Mouse (Mus musculus): ENCODE data around the gene Clps. TPM values are rescaled to one million over a fixed set of nuclear protein-coding genes. Genes with fewer than 3 reads are reported as not detected.

Gene Clps
- polyA plus RNA-seq, 1 experiment, result 2.0 TPM

DNA sequence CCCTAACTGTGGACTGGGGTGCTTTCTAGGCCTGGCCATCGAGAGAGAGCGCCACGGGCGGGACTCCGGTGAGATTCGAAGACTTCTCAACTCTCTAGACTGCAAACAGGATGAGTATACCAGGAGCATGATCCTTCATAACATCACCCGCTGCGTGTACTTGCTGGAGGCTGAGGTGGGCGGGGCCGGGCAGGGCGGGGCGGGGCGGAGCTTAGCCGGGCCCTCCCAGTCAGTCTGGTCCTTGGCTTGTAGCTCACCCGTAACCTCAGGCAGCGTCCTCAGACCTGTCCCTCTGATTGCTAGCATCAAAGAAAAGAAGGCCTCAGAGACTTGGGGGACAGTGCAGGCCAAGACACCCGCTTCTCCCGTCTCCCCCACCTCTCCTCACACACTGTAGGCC lies 28.6 kb downstream of the Clps start:
- H3K4me1 ChIP-seq (ENCODE audit: control insufficient read depth, insufficient read depth, low read length), result peaks cover 12% of the 10 kb centered on the region; the same call in 1 of the 2 replicates
- no peaks in the 10 kb centered on the region for H3K36me3 ChIP-seq (ENCODE audit: control insufficient read depth, insufficient read depth, low read length)
- no peak overlapping the region for H3K4me3 ChIP-seq (ENCODE audit: insufficient read depth, low read depth, low read length)
- no peak for DNase-seq
- no peak for TF ChIP-seq POLR2A (IDR thresholded peaks at IDR 0.05; ENCODE audit: low read depth, low read length)
- no peak for TF ChIP-seq CTCF (conservative IDR thresholded peaks at IDR 0.05; ENCODE audit: insufficient read depth, insufficient read length, low read depth, low read length)
- H3K27me3 ChIP-seq (replicated peaks; ENCODE audit: control insufficient read depth, insufficient read depth, low read length), result no peaks in the 10 kb centered on the region
- 18% methylated on average over 18 of the region's 18 CpGs for WGBS
- no peak overlapping the region for H3K27ac ChIP-seq (ENCODE audit: insufficient read depth, low read depth, low read length)

DNA sequence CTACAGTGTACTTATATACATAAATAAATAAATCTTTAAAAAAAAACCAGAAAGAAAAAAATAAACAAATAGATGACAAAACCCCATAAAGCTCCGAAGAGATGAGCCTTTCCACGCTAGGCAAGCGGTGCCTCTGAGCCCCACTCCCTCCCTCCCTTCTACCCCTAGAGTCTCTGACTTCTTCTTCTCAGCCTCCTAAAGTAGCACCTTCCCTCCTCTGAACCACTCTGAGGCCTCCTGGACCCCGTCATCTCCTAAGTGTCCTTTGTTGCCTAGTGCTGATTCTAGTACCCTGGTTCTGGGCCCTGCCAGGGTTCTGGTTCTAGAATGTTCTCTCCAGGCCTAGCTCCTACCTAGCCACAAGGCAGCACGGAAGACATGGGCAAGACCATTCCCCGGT lies 30.1 kb downstream of the Clps start, which contains the start of gene Armc12:
TSS of gene Armc12 (plus strand) at position 301 of the 400 bp plus-strand sequence.
- Histone ChIP-seq H3K27ac (ENCODE audit: insufficient read depth, low read depth, low read length) (no peak within 1 kb of the TSS), H3K4me3 (ENCODE audit: insufficient read depth, low read depth, low read length) (no peak within 1 kb of the TSS), H3K4me1 (ENCODE audit: control insufficient read depth, insufficient read depth, low read length) (peaks cover 13% of the 10 kb centered on the region; the same call in 1 of the 2 replicates), H3K36me3 (ENCODE audit: control insufficient read depth, insufficient read depth, low read length) (no peaks in the 10 kb centered on the region), H3K27me3 (replicated peaks; ENCODE audit: control insufficient read depth, insufficient read depth, low read length) (no peaks in the 10 kb centered on the region)
- TF ChIP-seq CTCF (conservative IDR thresholded peaks at IDR 0.05; ENCODE audit: insufficient read depth, insufficient read length, low read depth, low read length) (no peak), POLR2A (IDR thresholded peaks at IDR 0.05; ENCODE audit: low read depth, low read length) (no peak)
- no peak for DNase-seq
- 92% methylated on average over 6 of the region's 6 CpGs for WGBS

- TF ChIP-seq POLR2A (IDR thresholded peaks at IDR 0.05; ENCODE audit: low read depth, low read length) (no peak), CTCF (conservative IDR thresholded peaks at IDR 0.05; ENCODE audit: insufficient read depth, insufficient read length, low read depth, low read length) (no peak)
- H3K27me3 ChIP-seq (replicated peaks; ENCODE audit: control insufficient read depth, insufficient read depth, low read length), result no peaks in the 10 kb centered on the region
- WGBS, result 69% methylated on average over 4 of the region's 4 CpGs
- H3K36me3 ChIP-seq (ENCODE audit: control insufficient read depth, insufficient read depth, low read length), result no peaks in the 10 kb centered on the region
- peaks cover 13% of the 10 kb centered on the region; the same call in 1 of the 2 replicates for H3K4me1 ChIP-seq (ENCODE audit: control insufficient read depth, insufficient read depth, low read length)
- H3K4me3 ChIP-seq (ENCODE audit: insufficient read depth, low read depth, low read length), result no peak overlapping the region
- no peak for DNase-seq
- no peak overlapping the region for H3K27ac ChIP-seq (ENCODE audit: insufficient read depth, low read depth, low read length)
These were observed 31.4 kb downstream of the Clps start for GRCm38 (mm10) chr17:28529116-28529515.

GRCm38 (mm10) chr17:28528043-28528351 lies 32.6 kb downstream of the Clps start:
- TF ChIP-seq CTCF (conservative IDR thresholded peaks at IDR 0.05; ENCODE audit: insufficient read depth, insufficient read length, low read depth, low read length) (peak; percentile 96), POLR2A (IDR thresholded peaks at IDR 0.05; ENCODE audit: low read depth, low read length) (no peak)
- DNase-seq, result peak; percentile 88
- 2% methylated on average over 6 of the region's 6 CpGs for WGBS
- Histone ChIP-seq H3K27ac (ENCODE audit: insufficient read depth, low read depth, low read length) (no peak overlapping the region), H3K36me3 (ENCODE audit: control insufficient read depth, insufficient read depth, low read length) (no peaks in the 10 kb centered on the region), H3K27me3 (replicated peaks; ENCODE audit: control insufficient read depth, insufficient read depth, low read length) (no peaks in the 10 kb centered on the region), H3K4me3 (ENCODE audit: insufficient read depth, low read depth, low read length) (no peak overlapping the region), H3K4me1 (ENCODE audit: control insufficient read depth, insufficient read depth, low read length) (peaks cover 13% of the 10 kb centered on the region; the same call in 1 of the 2 replicates)

DNA sequence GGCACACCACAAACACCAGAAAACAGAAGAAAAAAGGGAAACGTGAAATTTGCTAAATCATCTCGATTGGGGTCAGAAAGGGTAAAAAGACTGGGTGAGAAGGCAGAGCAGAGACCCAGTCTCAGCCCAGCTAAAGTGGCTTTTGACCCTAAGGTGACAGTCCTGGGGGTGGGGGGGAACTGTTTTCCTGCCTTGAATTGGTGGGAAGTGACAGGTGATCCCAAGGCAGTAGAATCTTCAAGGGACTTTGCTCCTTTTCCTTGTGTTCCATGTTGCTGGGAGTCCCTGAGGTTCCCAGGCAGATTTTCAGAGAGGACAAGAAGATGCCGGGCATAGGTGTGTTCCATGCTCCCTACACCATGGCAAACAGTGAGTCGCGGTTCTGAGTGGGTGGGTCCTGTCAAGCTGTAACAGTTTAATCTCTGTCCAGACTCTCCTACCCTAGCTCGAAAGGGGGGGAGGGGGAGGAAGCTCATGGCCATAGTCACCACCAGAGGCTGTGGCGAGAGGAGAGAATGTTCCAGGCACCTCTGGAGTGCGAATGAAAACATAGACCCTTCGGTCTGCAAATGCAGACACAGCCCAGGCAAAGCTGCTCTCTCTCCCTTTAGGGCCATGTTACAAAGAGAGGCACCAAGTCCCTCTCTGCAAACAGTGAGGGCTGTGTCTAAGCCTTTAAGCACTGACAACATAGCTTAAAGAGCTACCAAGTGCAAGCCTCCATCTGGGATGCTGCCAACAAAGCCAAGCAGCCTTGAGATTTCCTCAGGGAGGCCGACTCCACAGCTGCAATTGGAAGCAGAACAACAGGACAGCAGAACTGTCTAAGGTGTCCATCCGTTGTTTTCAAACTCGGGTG lies 33.2 kb downstream of the Clps start:
- Histone ChIP-seq H3K4me3 (ENCODE audit: insufficient read depth, low read depth, low read length) (no peak overlapping the region; the same call in 1 of the 2 replicates), H3K36me3 (ENCODE audit: control insufficient read depth, insufficient read depth, low read length) (no peaks in the 10 kb centered on the region), H3K4me1 (ENCODE audit: control insufficient read depth, insufficient read depth, low read length) (peaks cover 13% of the 10 kb centered on the region; the same call in 1 of the 2 replicates), H3K27me3 (replicated peaks; ENCODE audit: control insufficient read depth, insufficient read depth, low read length) (no peaks in the 10 kb centered on the region), H3K27ac (ENCODE audit: insufficient read depth, low read depth, low read length) (no peak overlapping the region)
- no peak for TF ChIP-seq POLR2A (IDR thresholded peaks at IDR 0.05; ENCODE audit: low read depth, low read length)
- TF ChIP-seq CTCF (conservative IDR thresholded peaks at IDR 0.05; ENCODE audit: insufficient read depth, insufficient read length, low read depth, low read length), result no peak
- DNase-seq, result peak; percentile 46
- 33% methylated on average over 12 of the region's 12 CpGs for WGBS

DNA sequence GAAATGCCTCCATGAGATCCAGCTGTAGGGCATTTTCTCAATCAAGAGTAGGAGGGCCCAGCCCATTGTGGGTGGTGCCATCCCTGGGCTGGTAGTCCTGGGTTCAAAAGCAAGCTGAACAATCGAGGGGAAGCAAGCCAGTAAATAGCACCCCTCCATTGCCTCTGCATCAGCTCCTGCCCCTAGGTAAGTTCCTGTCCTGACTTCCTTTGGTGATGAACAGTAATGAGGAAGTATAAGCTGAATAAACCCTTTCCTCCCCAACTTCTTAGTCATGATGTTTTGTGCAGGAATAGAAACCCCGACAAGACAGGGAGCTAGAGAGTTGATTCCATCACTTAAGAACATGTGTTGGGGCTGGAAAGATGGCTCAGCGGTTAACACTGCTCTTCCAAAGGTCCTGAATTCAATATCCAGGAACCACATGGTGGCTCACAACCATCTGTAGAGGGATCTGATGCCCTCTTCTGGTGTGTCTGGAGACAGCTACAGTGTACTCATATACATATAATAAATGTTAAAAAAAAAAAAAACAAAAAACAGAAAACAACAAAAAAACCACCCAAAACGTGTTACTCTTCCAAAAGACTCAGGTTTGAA lies 35.6 kb downstream of the Clps start:
- peak; percentile 14 for DNase-seq
- no peaks in the 10 kb centered on the region for H3K36me3 ChIP-seq (ENCODE audit: control insufficient read depth, insufficient read depth, low read length)
- H3K4me3 ChIP-seq (ENCODE audit: insufficient read depth, low read depth, low read length), result no peak overlapping the region
- TF ChIP-seq POLR2A (IDR thresholded peaks at IDR 0.05; ENCODE audit: low read depth, low read length) (no peak), CTCF (conservative IDR thresholded peaks at IDR 0.05; ENCODE audit: insufficient read depth, insufficient read length, low read depth, low read length) (no peak)
- WGBS, result 79% methylated on average over 4 of the region's 4 CpGs
- no peak overlapping the region for H3K27ac ChIP-seq (ENCODE audit: insufficient read depth, low read depth, low read length)
- H3K4me1 ChIP-seq (ENCODE audit: control insufficient read depth, insufficient read depth, low read length), result peaks cover 18% of the 10 kb centered on the region; the same call in 1 of the 2 replicates
- H3K27me3 ChIP-seq (replicated peaks; ENCODE audit: control insufficient read depth, insufficient read depth, low read length), result no peaks in the 10 kb centered on the region

Data from kidney, adult 2 months (tissue).